Mouse (Mus musculus): ENCODE measurements around the gene Tbc1d14. TPM values are rescaled to one million over a fixed set of nuclear protein-coding genes. Genes with fewer than 3 reads are reported as not detected.

Gene Tbc1d14
- polyA plus RNA-seq, 1 experiment = 34.7 TPM

- TF ChIP-seq POLR2A (IDR thresholded peaks at IDR 0.05; ENCODE audit: borderline replicate concordance, control insufficient read depth, low read depth, low read length) (no peak), CTCF (IDR thresholded peaks at IDR 0.05; ENCODE audit: control insufficient read depth, insufficient read depth, low read length) (no peak)
- WGBS = 90% methylated on average over 1 of the region's 1 CpGs
- H3K27ac ChIP-seq (ENCODE audit: control insufficient read depth, insufficient read depth, low read depth, low read length, poor library complexity) = no peak overlapping the region
- peaks cover 6% of the 10 kb centered on the region for H3K4me1 ChIP-seq (ENCODE audit: control insufficient read depth, insufficient read depth, low read length)
- no peak overlapping the region for H3K4me3 ChIP-seq (replicated peaks; ENCODE audit: control insufficient read depth, low read depth, low read length)
Measured at GRCm38 (mm10) chr5:36544765-36545164, 48.3 kb downstream of the Tbc1d14 start.

DNA sequence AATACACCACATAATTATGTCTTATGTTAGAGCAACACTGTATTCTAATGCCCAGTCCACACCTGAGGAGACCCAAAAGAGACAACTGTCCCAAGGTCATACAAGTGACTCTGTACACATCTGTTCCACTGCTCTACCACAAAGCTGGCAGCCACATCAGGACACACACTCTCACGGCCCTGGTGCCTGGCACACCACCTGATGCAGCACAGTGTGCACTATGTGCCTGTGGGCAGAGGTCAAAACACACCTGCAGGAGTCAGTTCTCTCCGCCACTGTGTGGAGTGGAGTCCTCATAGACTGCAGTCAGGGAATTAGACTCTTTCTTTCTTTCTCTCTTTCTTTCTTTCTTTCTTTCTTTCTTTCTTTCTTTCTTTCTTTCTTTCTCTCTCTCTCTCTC lies 52.1 kb downstream of the Tbc1d14 start:
- peaks cover 7% of the 10 kb centered on the region for H3K4me1 ChIP-seq (ENCODE audit: control insufficient read depth, insufficient read depth, low read length)
- TF ChIP-seq CTCF (IDR thresholded peaks at IDR 0.05; ENCODE audit: control insufficient read depth, insufficient read depth, low read length) (no peak), POLR2A (IDR thresholded peaks at IDR 0.05; ENCODE audit: borderline replicate concordance, control insufficient read depth, low read depth, low read length) (no peak)
- 68% methylated on average over 2 of the region's 2 CpGs for WGBS
- no peak overlapping the region for H3K4me3 ChIP-seq (replicated peaks; ENCODE audit: control insufficient read depth, low read depth, low read length)
- no peak overlapping the region for H3K27ac ChIP-seq (ENCODE audit: control insufficient read depth, insufficient read depth, low read depth, low read length, poor library complexity)

DNA sequence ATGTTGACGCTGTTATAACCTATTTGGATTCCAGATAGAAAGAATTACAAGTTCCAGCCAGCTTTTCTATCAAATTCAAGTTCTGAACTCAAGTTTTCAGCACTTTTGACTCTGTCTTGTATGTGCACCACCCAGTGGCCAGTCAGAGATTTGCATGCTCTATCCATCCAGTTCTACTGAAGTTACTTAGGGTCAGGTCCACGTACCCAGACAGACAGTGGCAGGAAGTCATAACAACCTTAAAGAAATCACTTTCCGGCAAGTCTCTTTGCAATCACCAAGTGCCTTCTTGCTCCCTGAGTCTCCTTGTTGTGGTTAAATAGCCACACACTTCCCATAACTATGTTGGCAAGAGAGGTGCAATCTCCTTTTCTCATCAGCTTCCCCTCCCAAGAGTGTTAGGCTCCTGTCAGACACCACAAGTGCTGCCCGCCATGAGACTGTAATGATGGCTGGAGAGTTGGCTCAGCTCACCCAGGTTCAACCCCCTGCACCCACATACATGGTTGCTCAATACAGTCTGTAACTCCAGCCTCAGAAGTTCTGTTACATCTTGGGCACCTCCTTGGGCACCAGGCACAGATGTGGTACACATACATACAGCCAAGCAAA lies 54.4 kb downstream of the Tbc1d14 start:
- H3K4me3 ChIP-seq (replicated peaks; ENCODE audit: control insufficient read depth, low read depth, low read length) = no peak overlapping the region
- no peak overlapping the region for H3K27ac ChIP-seq (ENCODE audit: control insufficient read depth, insufficient read depth, low read depth, low read length, poor library complexity)
- H3K4me1 ChIP-seq (ENCODE audit: control insufficient read depth, insufficient read depth, low read length) = peaks cover 13% of the 10 kb centered on the region
- WGBS = 9% methylated on average over 4 of the region's 4 CpGs
- TF ChIP-seq POLR2A (IDR thresholded peaks at IDR 0.05; ENCODE audit: borderline replicate concordance, control insufficient read depth, low read depth, low read length) = no peak
- peak; percentile 50; the same call in 1 of the 2 replicates for TF ChIP-seq CTCF (IDR thresholded peaks at IDR 0.05; ENCODE audit: control insufficient read depth, insufficient read depth, low read length)

DNA sequence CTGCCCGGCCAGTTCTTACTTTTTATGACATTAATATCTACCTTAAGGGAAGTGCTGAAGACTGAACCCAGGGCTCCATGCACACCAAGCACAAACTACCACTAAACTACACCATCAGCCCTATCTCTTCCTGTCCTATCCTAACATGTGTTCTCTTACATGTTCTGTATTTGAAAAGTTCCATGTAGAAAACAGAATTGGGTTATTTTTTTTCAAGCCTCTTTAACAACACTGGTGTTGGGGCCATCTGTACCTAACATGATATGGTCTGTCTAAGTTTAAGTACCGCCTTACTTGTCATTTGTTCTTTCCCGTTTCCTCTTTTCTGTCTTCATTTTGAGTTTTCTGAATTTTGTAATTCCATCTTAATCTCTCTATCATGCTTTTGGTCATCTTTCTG lies 56.7 kb downstream of the Tbc1d14 start:
- TF ChIP-seq POLR2A (IDR thresholded peaks at IDR 0.05; ENCODE audit: borderline replicate concordance, control insufficient read depth, low read depth, low read length) (no peak), CTCF (IDR thresholded peaks at IDR 0.05; ENCODE audit: control insufficient read depth, insufficient read depth, low read length) (no peak)
- 63% methylated on average over 3 of the region's 3 CpGs for WGBS

DNA sequence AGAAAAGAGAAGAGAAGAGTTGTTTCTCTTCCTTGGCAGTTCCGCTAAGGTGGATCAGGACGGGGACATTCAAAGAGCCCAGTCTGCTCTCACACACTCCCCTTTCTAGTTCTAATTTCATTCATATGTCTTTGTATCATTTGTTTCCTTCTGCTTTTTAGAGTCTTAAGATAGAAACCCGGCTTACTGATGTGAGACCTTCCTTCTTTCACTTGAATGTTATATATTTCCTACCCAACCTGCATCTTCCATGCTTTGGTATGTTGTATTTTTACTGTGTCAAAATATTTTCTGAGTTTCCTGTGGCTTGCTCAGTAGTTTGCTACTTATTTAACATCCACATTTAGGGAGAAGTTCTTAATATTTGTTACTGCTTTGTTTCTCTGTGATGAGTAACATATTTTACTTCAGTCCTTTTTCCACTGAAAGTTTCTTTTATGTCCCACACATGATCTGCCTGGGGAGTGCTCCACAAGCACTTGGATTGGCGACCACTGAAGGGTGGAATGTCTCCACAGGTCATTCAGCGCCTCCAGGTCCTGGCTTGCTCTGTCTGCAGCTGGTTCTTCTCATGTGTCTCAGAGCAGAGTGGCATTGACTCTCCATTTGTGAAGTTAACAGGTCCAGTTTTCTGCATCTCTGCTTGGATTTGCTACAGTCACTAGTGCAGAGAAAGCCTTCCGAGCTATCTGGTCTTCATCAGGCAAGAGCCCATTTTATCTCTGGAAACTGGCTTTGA lies 57.5 kb downstream of the Tbc1d14 start:
- TF ChIP-seq CTCF (IDR thresholded peaks at IDR 0.05; ENCODE audit: control insufficient read depth, insufficient read depth, low read length) (no peak), POLR2A (IDR thresholded peaks at IDR 0.05; ENCODE audit: borderline replicate concordance, control insufficient read depth, low read depth, low read length) (no peak)
- Histone ChIP-seq H3K27ac (ENCODE audit: control insufficient read depth, insufficient read depth, low read depth, low read length, poor library complexity) (peak overlapping the region; percentile 54; the same call in 1 of the 2 replicates), H3K4me1 (ENCODE audit: control insufficient read depth, insufficient read depth, low read length) (peaks cover 14% of the 10 kb centered on the region), H3K4me3 (replicated peaks; ENCODE audit: control insufficient read depth, low read depth, low read length) (no peak overlapping the region)
- WGBS = 50% methylated on average over 6 of the region's 6 CpGs

More for the DNA sequence above, 56.7 kb downstream of the Tbc1d14 start:
- no peak overlapping the region for H3K27ac ChIP-seq (ENCODE audit: control insufficient read depth, insufficient read depth, low read depth, low read length, poor library complexity)
- no peak overlapping the region for H3K4me3 ChIP-seq (replicated peaks; ENCODE audit: control insufficient read depth, low read depth, low read length)
- H3K4me1 ChIP-seq (ENCODE audit: control insufficient read depth, insufficient read depth, low read length) = peaks cover 14% of the 10 kb centered on the region

- 39% methylated on average over 6 of the region's 6 CpGs for WGBS
- TF ChIP-seq POLR2A (IDR thresholded peaks at IDR 0.05; ENCODE audit: borderline replicate concordance, control insufficient read depth, low read depth, low read length) (no peak), CTCF (IDR thresholded peaks at IDR 0.05; ENCODE audit: control insufficient read depth, insufficient read depth, low read length) (no peak)
- H3K4me1 ChIP-seq (ENCODE audit: control insufficient read depth, insufficient read depth, low read length) = peaks cover 17% of the 10 kb centered on the region
Measured at GRCm38 (mm10) chr5:36534455-36535030, 58.5 kb downstream of the Tbc1d14 start.

DNA sequence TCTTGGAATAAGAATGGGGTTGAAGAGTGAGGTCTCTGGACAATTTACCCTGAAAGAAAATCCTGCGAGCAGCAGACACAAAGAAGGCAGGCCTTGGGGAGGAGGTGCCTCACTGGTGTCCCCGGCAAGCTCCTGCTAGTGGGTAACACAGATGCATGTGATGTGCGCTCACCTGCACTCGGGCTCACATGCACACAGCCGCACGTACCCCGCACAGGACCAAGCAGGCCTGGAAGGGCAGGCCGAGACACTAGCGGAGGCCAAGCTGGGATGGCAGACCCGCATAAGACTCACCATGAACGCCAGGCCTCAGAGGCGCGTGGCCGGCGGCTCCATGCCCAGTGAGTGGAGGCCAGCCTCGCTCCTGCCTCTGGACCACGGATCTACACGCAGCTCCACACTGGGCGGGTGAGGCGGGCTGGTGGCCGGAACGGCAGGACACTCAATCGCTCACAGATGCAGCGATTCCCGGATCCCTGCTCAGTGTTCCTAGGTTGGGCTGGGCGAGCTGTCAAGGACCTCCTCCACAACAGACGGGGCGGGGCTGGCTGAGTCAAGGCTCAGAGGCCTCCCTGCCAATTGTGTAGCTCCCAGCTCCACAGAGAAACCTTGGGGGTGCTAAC lies 62.8 kb downstream of the Tbc1d14 start:
- H3K27ac ChIP-seq (ENCODE audit: control insufficient read depth, insufficient read depth, low read depth, low read length, poor library complexity) = peak overlapping the region; percentile 15; the same call in 1 of the 2 replicates
- peak overlapping the region; percentile 80 for H3K4me3 ChIP-seq (replicated peaks; ENCODE audit: control insufficient read depth, low read depth, low read length)
- 2% methylated on average over 28 of the region's 28 CpGs for WGBS
- TF ChIP-seq POLR2A (IDR thresholded peaks at IDR 0.05; ENCODE audit: borderline replicate concordance, control insufficient read depth, low read depth, low read length) (peak; percentile 41; the same call in 1 of the 2 replicates), CTCF (IDR thresholded peaks at IDR 0.05; ENCODE audit: control insufficient read depth, insufficient read depth, low read length) (no peak)
- peaks cover 9% of the 10 kb centered on the region for H3K4me1 ChIP-seq (ENCODE audit: control insufficient read depth, insufficient read depth, low read length)

More at GRCm38 (mm10) chr5:36534455-36535030, 58.5 kb downstream of the Tbc1d14 start:
- H3K4me3 ChIP-seq (replicated peaks; ENCODE audit: control insufficient read depth, low read depth, low read length) = no peak overlapping the region
- H3K27ac ChIP-seq (ENCODE audit: control insufficient read depth, insufficient read depth, low read depth, low read length, poor library complexity) = peak overlapping the region; percentile 6

DNA sequence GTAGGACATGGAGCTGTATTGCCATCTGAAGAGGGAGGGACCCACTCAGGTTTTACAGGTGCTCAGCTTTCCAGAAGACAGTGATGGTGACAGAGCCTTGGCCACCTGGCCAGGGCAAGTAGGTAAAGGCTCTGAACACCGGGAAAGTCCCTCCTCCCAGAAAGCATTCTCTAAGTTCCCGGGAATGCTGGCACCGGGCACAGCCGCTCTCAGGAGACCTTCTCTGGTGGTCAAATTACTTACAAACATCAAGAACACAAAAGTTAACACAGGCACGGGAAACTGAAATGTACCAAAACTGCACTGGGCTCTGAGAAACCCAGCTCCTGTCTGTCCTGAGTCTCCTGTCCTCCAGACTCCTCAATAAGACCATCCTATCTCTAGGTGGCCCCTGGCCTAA lies 63.4 kb downstream of the Tbc1d14 start:
- TF ChIP-seq POLR2A (IDR thresholded peaks at IDR 0.05; ENCODE audit: borderline replicate concordance, control insufficient read depth, low read depth, low read length) (no peak), CTCF (IDR thresholded peaks at IDR 0.05; ENCODE audit: control insufficient read depth, insufficient read depth, low read length) (no peak)
- 28% methylated on average over 5 of the region's 5 CpGs for WGBS
- Histone ChIP-seq H3K4me1 (ENCODE audit: control insufficient read depth, insufficient read depth, low read length) (peaks cover 9% of the 10 kb centered on the region), H3K4me3 (replicated peaks; ENCODE audit: control insufficient read depth, low read depth, low read length) (no peak overlapping the region), H3K27ac (ENCODE audit: control insufficient read depth, insufficient read depth, low read depth, low read length, poor library complexity) (no peak overlapping the region)

All from bone marrow, adult 2 months (tissue).